In genomic region chr14:84443761-84444160, GRCm38 (mm10) we compare ENCODE assay signal across 8 mouse cellular contexts. TPM values are rescaled to one million over a fixed set of nuclear protein-coding genes. Genes with fewer than 3 reads are reported as not detected.
DNase-seq lines count a peak whose midpoint lies in the region; ATAC-seq lines count a peak whose summit lies in the region.

No protein-coding gene starts in this region.

- DNase-seq in lung, postnatal 14 days: no peak
- peak; percentile 51 for DNase-seq in forebrain, embryonic 11.5 days (ENCODE audit: low spot score)
- DNase-seq in limb, embryonic 10.5 days (ENCODE audit: low spot score): peak; percentile 32
- no peak for DNase-seq in spleen, postnatal 10 days (ENCODE audit: low spot score in 2 of 2)
- no peak for DNase-seq in urinary bladder, postnatal 4 days (ENCODE audit: low spot score in 2 of 2)
- no peak for DNase-seq in left cerebral cortex, postnatal 14 days (ENCODE audit: low spot score in 2 of 2)

- peak overlapping the region; percentile 29; the same call in 1 of the 2 replicates for H3K27ac ChIP-seq in lung, embryonic 15.5 days
- no peak overlapping the region for H3K27ac ChIP-seq in forebrain, embryonic 11.5 days (ENCODE audit: low read depth, low read length)
- H3K27ac ChIP-seq in limb, embryonic 10.5 days: no peak overlapping the region
- peak overlapping the region; percentile 86 for H3K27ac ChIP-seq in neural tube, embryonic 15.5 days (replicated peaks)

- whole genome bisulfite sequencing in lung, embryonic 15.5 days: under 1% methylated on average over 13 of the region's 13 CpGs
- WGBS in forebrain, embryonic 11.5 days: under 1% methylated on average over 13 of the region's 13 CpGs
- 3% methylated on average over 13 of the region's 13 CpGs for WGBS in limb, embryonic 10.5 days
- WGBS in neural tube, embryonic 15.5 days: under 1% methylated on average over 13 of the region's 13 CpGs

- H3K36me3 ChIP-seq in lung, embryonic 15.5 days: no peaks in the 10 kb centered on the region
- H3K36me3 ChIP-seq in forebrain, embryonic 11.5 days (ENCODE audit: control insufficient read depth, insufficient read depth, low read length): no peaks in the 10 kb centered on the region
- H3K36me3 ChIP-seq in limb, embryonic 10.5 days: no peaks in the 10 kb centered on the region
- H3K36me3 ChIP-seq in neural tube, embryonic 15.5 days: no peaks in the 10 kb centered on the region

- H3K4me1 ChIP-seq in lung, embryonic 15.5 days: peaks cover 31% of the 10 kb centered on the region
- H3K4me1 ChIP-seq in forebrain, embryonic 11.5 days (replicated peaks; ENCODE audit: control insufficient read depth, insufficient read depth, low read length): peaks cover 6% of the 10 kb centered on the region; the same call in 1 of the 2 replicates
- H3K4me1 ChIP-seq in limb, embryonic 10.5 days: peaks cover 41% of the 10 kb centered on the region
- H3K4me1 ChIP-seq in neural tube, embryonic 15.5 days: peaks cover 13% of the 10 kb centered on the region

- peak overlapping the region; percentile 59 for H3K4me3 ChIP-seq in lung, embryonic 15.5 days
- peak overlapping the region; percentile 54 for H3K4me3 ChIP-seq in forebrain, embryonic 11.5 days (ENCODE audit: low read depth, low read length)
- H3K4me3 ChIP-seq in limb, embryonic 10.5 days: peak overlapping the region; percentile 66
- peak overlapping the region; percentile 68 for H3K4me3 ChIP-seq in neural tube, embryonic 15.5 days (replicated peaks)

- H3K9ac ChIP-seq in lung, embryonic 15.5 days: peak overlapping the region; percentile 53; the same call in 1 of the 2 replicates
- H3K9ac ChIP-seq in forebrain, embryonic 11.5 days (ENCODE audit: low read length): peak overlapping the region; percentile 37
- H3K9ac ChIP-seq in neural tube, embryonic 15.5 days (replicated peaks): peak overlapping the region; percentile 69

- intact Hi-C loops in left cerebral cortex, postnatal 14 days (cut with DNase I): loop anchor here (10.0 kb wide), 1 partner anchor 1461 kb away; no protein-coding TSS in a partner anchor

- peak overlapping the region; percentile 92 for H3K4me2 ChIP-seq in lung, embryonic 15.5 days
- peak overlapping the region; percentile 94 for H3K4me2 ChIP-seq in forebrain, embryonic 11.5 days (ENCODE audit: low read depth, low read length, severe bottlenecking)
- H3K4me2 ChIP-seq in neural tube, embryonic 15.5 days: peak overlapping the region; percentile 81

- peaks cover 28% of the 10 kb centered on the region for H3K27me3 ChIP-seq in lung, embryonic 15.5 days
- H3K27me3 ChIP-seq in forebrain, embryonic 11.5 days (ENCODE audit: control insufficient read depth, insufficient read depth, low read length): peaks cover 18% of the 10 kb centered on the region
- H3K27me3 ChIP-seq in limb, embryonic 10.5 days (ENCODE audit: low read depth, poor library complexity, severe bottlenecking): peaks cover 47% of the 10 kb centered on the region
- H3K27me3 ChIP-seq in neural tube, embryonic 15.5 days (replicated peaks): no peaks in the 10 kb centered on the region

- no peaks in the 10 kb centered on the region for H3K9me3 ChIP-seq in lung, embryonic 15.5 days
- H3K9me3 ChIP-seq in forebrain, embryonic 11.5 days (ENCODE audit: control insufficient read depth, low read length): no peaks in the 10 kb centered on the region
- no peaks in the 10 kb centered on the region for H3K9me3 ChIP-seq in limb, embryonic 10.5 days (replicated peaks)
- no peaks in the 10 kb centered on the region for H3K9me3 ChIP-seq in neural tube, embryonic 15.5 days (replicated peaks)

- ATAC-seq in lung, embryonic 15.5 days (ENCODE audit: borderline replicate concordance, extremely low read depth, low FRiP score, low TSS enrichment): no peak
- peak; percentile 11; the same call in 1 of the 2 replicates for ATAC-seq in forebrain, embryonic 11.5 days (replicated peaks; ENCODE audit: low FRiP score)
- ATAC-seq in neural tube, embryonic 15.5 days (ENCODE audit: low FRiP score): no peak

RNA-seq across cellular contexts. Expression of gene Pcdh17, which starts 0.4 kb away (rescaled TPM):
- polyA plus RNA-seq in lung, embryonic 15.5 days (2015; fragmentation: Nextera tagmentation; extraction: Ambion mirVana): 16.3 and 18.8 TPM in 2 replicates
- polyA plus RNA-seq in forebrain, embryonic 11.5 days (2014; fragmentation: Nextera tagmentation; extraction: Ambion mirVana): 7.3 and 8.7 TPM in 2 replicates
- 4.7 and 6.2 TPM in 2 replicates for polyA plus RNA-seq in limb, embryonic 10.5 days (2016; fragmentation: Nextera tagmentation; extraction: Ambion mirVana)
- 28.6 and 32.8 TPM in 2 replicates for polyA plus RNA-seq in neural tube, embryonic 15.5 days (2015; fragmentation: Nextera tagmentation; extraction: Ambion mirVana)
- 10 to 100 TPM; 37.6 to 45.3 TPM for total RNA-seq in left cerebral cortex, postnatal 14 days (2021)

Comparison
In these comparisons a context has a peak if more than half of its experiments do, and no peak if none do; other contexts are left out.
1. H3K27ac ChIP-seq: peak in lung, embryonic 15.5 days (single experiment) and neural tube, embryonic 15.5 days (single experiment); none in forebrain, embryonic 11.5 days (single experiment) and limb, embryonic 10.5 days (single experiment).
2. DNase-seq: peak in forebrain, embryonic 11.5 days (single experiment) and limb, embryonic 10.5 days (single experiment); none in lung, postnatal 14 days (single experiment), spleen, postnatal 10 days (0 of 2), urinary bladder, postnatal 4 days (0 of 2) and left cerebral cortex, postnatal 14 days (0 of 2).
3. Peak in every context shown above with its lines, with median percentiles within 50 percentile points of each other: H3K4me2 ChIP-seq, H3K4me3 ChIP-seq and H3K9ac ChIP-seq.